Mouse (Mus musculus) heart, postnatal 10 days (tissue): ENCODE measurements around the gene E2f7. TPM values are rescaled to one million over a fixed set of nuclear protein-coding genes. Genes with fewer than 3 reads are reported as not detected.
A peak's percentile ranks its signal among the peaks of the same experiment; 100 is the strongest.

ENCODE experiments used
- DNase-seq, 2 experiments: peaks; one replicate each; pipeline ENCODE4 v3.0.0; 2021
- intact Hi-C: fragments of 180-260 bp; cut with DNase I; formaldehyde crosslinking; loops from one replicate; pipeline ENCODE4 v1.15.1; 2025
- total RNA-seq, 2 experiments: library from RNA; stranded (reverse); gene quantifications; 2 replicates each; pipeline ENCODE4 v1.2.3; 2021

Gene E2f7
- total RNA-seq, result 1 to 10 TPM; 6.8 to 7.0 TPM

DNA sequence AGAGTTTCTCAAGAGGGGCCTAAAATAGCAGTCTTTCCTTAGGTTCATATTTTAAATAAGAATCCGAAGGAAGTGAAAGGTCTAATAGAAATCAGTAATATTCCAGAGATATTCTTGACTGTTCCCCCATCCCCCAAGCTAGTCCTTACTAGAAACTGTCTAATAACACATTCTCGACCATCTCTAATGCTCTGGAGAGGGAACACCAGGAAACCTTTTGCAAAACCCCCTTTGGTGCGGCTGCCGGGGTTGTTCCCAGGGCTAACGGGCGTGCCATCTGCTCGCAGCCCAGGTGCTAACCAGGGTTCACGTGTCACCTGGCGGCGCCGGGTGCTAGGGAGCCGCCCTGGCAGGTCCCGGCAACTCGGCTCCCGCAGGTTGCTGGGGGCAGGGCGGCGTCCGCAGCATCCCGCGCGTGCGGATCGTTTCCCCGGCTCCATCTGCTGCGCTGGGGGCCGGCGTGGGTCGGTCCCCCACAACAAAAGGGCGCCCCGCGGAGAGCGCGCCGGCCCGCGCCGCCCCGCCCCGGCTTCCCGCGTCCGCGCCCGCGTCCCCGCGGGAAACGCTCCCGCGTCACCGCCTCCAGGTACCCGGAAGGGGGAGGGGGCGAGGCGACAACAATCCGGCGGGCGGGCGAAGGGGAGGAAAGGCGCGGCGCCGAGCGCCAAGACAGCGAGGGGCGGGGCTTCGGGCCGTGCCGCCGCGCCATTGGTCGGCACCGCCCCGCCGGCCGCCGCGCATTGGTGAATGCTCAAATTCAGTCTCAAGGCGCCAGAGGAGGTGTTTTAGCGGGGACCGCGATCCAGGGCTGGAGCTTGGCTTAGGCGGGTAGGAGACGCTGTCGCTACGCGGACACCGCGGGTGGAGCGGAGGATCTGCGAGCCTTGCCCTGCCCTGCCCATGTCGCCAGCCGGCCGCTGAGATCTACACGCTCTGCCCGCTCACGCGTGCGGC lies at the start of gene E2f7:
Gene E2f7, plus strand, starts transcription at position 754 of the 954 bp plus-strand sequence.
- intact Hi-C loops, result no loop called here
- peak; percentile 90 to 93 for DNase-seq

- no peak for DNase-seq
- intact Hi-C loops, result no loop called here
Measured at GRCm38 (mm10) chr10:110701276-110701675, 44.0 kb upstream of the E2f7 start.

GRCm38 (mm10) chr10:110705672-110706071 lies 39.6 kb upstream of the E2f7 start:
- DNase-seq, result no peak
- intact Hi-C loops, result no loop called here

- DNase-seq, result no peak
- intact Hi-C loops, result no loop called here
Measured at GRCm38 (mm10) chr10:110707390-110708113, 37.7 kb upstream of the E2f7 start.

DNA sequence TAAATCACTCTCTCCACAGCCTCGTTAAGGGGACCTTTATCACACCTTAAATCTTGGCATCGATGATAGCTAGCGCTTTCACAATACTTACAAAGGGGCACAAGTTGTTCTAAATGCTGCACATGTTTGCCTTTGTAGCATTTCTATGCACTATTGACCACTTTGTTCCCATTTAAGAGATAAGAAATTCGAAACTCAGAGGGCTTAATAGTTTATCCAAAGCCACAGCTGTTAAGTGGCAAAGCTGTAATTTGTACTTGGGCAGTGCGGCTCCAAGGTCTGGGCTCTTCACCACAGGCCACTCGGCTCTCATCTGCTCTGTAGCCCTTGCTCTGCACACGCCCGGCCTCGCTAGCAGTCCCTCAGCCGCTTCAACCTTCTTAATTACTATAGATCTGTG lies 28.4 kb upstream of the E2f7 start:
- intact Hi-C loops, result no loop called here
- DNase-seq, result no peak

- DNase-seq, result no peak
- intact Hi-C loops, result no loop called here
Measured at GRCm38 (mm10) chr10:110726431-110726830, 18.8 kb upstream of the E2f7 start.

DNA sequence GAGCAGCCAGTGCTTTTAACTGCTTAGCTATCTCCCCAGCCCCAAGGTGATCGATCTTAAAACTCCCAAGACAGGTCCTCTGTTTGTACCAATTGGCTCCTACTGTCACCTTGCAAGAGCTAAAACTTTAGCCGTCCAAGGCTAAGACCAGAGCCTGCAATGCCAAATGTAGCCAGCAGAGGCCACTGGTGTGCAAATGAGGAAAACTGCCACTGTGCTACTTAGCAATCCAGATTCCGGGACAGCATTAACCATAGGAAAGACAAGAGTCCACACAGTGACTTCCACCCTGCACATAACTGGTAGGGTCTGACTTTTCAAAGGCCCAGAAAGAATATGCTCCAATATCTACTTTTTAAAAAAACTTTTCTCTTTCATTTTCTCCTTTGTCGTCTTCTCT lies 17.4 kb upstream of the E2f7 start:
- intact Hi-C loops, result loop anchor here (1.0 kb wide), 1 partner anchor 32 kb away; no protein-coding TSS in a partner anchor
- peak; percentile 29 to 58 for DNase-seq

DNA sequence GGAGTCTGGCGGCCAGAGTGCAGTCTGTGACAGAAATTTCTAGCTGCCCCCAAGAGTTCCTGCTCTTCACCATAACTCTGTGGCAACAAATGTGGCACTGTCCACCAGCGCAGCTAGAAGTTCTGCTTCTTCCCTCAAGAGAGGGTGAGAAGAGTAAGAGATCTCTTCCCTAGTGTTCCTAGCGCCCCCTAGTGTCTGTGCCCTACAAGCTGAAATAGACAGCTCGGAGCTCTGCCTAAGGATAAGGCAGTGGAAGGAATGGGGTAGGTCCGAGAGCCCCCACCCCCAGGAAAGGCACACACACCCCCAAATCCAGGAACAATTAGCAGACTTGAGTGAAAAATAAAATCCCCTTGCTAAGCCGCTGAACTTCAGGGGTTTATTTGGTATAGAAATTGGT lies 11.9 kb upstream of the E2f7 start:
- intact Hi-C loops, result loop anchor here (1.0 to 10.0 kb wide), 3 partner anchors 276 to 819 kb away; partner anchors contain the start of gene Nav3
- peak; percentile 67 to 79 for DNase-seq

DNA sequence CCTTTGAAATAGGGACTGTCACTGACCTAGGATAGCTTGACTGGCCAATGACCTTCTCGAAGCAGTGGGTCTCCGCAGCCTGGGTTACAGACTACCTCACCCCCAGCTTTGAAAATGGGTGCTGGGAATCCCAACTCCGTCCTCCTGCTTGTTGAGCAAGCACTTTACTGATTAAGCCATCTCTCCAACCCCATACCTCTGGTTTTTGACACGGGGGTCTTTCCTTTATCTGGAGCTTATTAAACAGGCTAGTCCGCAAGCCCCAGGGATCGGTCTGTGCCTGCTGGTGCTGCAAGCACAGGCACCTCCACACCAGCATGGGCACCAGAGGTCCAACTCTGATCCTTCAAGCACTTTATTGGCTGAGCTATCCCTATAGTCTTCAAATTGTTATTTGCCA lies 1.5 kb upstream of the E2f7 start:
- no peak for DNase-seq
- intact Hi-C loops, result no loop called here

- no peak for DNase-seq
- intact Hi-C loops, result no loop called here
Measured at GRCm38 (mm10) chr10:110744120-110744519, 1.1 kb upstream of the E2f7 start.

GRCm38 (mm10) chr10:110745640-110746032 lies 397 bp downstream of the E2f7 start:
- intact Hi-C loops, result no loop called here

DNA sequence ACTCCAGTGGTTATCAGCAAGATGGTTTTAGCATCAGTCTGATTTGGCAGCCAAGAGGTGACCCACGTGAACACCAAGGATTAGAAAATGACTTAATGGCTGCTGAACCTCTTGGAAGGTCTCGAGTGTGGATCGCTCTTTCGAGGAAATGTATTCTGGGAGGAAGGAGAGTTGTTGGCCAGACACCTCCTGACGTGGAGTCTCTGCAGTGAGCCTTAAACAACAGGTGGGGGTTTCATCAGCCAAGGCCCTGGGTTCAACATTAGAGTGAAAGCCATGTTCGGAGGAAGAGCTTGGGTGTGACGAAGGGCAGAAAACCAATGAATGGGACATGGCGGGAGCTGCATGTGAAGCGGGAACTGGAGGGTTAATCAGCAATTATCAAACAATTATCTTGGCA lies 3.8 kb downstream of the E2f7 start:
- DNase-seq, result no peak
- intact Hi-C loops, result no loop called here

More at GRCm38 (mm10) chr10:110745640-110746032, 397 bp downstream of the E2f7 start:
- DNase-seq, result no peak

DNA sequence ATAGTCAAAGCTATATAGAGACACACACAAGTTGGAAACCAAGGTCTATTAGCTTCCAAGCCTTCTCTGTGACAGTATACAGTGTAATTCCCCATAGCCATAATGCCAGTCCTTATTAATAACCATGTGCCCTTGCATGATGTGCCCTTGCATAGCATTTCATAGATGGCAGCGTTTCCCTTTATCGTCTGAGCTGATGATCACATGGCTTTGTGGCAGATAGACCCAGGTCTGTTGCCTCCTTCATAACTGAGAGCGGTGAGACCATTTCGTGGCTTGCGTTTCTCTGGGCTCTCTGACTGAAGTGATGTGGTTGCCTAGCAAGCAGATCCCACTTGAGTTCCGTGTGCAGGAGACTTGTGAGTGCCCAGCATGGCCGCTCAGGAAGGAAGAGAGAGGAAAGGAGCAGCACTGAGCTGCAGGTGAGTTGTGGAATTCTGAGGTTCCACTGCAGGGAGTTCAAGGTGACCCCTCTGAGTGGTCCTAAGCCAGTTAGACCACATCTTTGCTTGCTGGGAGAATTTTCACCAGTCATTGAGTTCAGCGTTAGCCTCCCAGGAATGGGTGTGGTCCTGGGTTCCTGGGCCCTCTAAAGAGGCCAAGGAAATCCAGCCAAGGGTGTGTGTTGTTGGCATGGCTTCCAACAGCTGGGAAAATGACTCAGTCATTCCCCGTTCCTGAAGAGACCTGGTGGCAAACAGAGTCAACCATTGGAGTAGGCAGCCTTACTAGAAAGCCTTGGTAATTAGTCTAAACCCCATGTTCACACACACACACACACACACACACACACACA lies 4.5 kb downstream of the E2f7 start:
- intact Hi-C loops, result no loop called here
- peak; percentile 11 to 20 for DNase-seq

DNA sequence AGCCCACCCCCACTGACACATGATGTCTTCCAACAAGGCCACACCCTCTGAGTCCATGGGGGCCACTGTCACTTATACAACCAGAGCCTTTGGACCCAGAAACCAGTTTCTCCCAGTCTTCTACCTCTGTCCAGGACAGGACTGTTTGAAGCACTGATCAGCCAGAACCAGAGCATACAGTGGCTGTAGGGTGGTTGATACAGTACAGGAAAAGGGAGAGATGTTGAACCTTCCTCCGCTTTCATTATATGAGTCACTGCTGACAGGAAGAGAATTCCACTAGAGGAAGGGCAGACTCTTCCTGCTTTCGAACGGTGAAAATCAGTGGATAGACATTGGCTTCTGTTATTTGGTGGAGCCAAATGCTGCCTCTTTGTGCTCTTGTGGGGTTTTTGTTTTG lies 7.6 kb downstream of the E2f7 start:
- peak; percentile 12 to 27 for DNase-seq
- intact Hi-C loops, result no loop called here

- intact Hi-C loops, result no loop called here
- no peak for DNase-seq
Measured at GRCm38 (mm10) chr10:110755556-110755955, 10.3 kb downstream of the E2f7 start.

DNA sequence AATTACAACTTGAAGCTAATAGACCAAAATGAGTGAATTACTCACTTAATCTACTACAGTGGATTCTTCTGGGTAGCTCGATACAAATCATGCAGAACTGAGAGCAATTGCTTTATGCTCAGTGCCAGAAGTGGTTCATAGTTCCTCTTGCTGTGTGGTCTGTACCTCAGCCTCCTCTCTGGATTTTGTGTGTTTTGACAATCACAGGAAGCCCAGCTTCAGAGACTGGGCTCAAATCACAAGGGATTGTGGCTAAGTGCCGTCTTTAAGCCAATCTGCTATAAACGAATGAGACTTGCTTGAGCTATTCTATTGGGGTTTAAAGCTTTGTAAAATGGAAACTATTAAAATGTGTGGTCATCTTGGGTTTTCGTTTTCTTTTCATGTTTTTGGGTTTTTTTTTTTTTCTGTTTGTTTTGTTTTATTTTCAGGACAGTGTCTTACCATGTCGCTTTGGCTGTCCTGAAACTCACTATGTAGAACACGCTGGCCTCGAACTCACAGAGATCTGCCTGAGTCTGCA lies 11.1 kb downstream of the E2f7 start:
- DNase-seq, result no peak
- intact Hi-C loops, result no loop called here

- intact Hi-C loops, result loop anchor here (1.0 kb wide), 1 partner anchor 32 kb away; no protein-coding TSS in a partner anchor
- DNase-seq, result peak; percentile 35 to 56
Measured at GRCm38 (mm10) chr10:110760552-110760951, 15.3 kb downstream of the E2f7 start.

DNA sequence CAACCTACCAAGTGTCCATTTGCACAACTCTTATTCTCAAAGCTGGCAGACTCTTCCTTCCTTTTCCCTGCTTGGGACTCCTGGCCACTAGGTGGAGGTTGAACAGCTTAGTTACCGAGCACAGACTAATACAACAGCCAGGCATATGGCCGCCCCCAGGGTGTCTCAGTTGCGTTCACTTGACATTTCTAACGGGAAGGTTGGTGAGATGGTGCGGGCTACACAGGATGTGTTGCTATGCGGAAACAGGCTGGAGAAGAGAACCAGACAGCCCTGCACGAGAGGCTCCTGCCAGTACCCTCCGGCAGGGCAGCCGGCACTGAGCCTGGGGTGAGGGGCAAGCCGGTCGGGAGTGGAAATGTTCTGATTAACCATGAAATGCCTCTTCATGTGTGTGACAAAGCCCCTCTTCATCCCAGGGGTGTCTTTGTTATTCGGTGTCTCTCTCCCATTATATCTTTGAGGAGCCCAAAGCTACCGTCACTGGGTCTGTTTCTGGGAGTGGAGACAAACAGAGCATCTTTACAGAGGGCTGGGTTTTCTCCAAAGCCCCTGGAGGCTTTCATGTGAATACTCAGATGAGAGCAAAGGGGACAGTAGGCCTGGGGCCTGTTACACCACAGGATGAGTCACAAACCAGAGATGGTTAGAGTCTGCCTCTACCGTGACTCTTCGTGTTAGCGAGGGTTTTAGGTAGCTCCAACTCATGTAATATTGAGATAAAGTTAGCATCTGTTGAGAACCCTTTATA lies 17.1 kb downstream of the E2f7 start:
- no peak for DNase-seq
- intact Hi-C loops, result no loop called here

DNA sequence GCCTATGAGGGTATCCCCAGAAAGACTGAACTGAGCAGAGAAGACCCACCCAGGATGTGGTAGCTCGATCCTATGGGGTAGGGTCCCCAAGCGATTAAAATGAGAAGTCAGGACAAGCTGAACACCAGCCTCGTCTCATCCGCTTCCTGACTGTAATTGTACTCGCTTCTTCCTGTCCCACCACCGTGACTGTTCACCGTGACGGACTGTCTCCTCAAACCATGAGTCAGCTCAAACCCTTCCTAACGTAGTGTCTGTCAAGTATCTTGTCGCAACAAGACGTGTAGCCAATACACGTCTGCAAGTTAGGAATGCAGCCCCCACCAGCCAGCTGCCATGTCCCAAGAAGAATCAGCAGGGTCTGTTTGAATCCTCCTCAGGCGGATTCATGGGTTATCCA lies 18.2 kb downstream of the E2f7 start:
- intact Hi-C loops, result no loop called here
- DNase-seq, result no peak

DNA sequence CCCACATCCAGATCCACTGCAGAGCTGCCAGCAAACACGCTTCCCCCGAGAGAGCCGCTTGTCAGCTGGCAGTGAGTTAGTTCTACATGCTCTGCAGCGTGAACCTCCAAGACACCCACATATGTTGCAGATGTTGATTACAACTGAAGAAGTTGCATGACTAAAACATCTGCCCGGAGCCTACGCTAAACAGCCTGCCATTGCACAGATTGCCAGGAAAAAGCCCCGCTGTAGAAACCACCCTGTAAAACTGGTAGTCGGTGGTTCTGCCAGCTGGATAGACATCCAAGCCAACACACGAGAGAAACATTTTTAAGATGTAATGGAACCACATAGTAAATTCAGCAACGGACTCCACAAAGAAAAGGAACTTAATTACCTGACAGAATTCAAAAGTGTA lies 24.3 kb downstream of the E2f7 start:
- intact Hi-C loops, result no loop called here
- DNase-seq, result no peak
